Mouse (Mus musculus) macrophage (primary cell): ENCODE data around the gene Dnah3. TPM values are rescaled to one million over a fixed set of nuclear protein-coding genes. Genes with fewer than 3 reads are reported as not detected.

Source experiments
- H3K27ac ChIP-seq: fragments of 350-480 bp; formaldehyde crosslinking; 2 replicates; pipeline ENCODE4 v1.9.0; 2021
- H3K36me3 ChIP-seq: fragments of 350-480 bp; formaldehyde crosslinking; 2 replicates; pipeline ENCODE4 v1.9.0; 2021; ENCODE audit errors: inconsistent target
- H3K4me3 ChIP-seq: fragments of 350-480 bp; formaldehyde crosslinking; 2 replicates; pipeline ENCODE4 v1.9.0; 2021; ENCODE audit errors: inconsistent target
- H3K79me2 ChIP-seq: fragments of 350-480 bp; formaldehyde crosslinking; 2 replicates; pipeline ENCODE4 v1.9.0; 2021; ENCODE audit errors: inconsistent target
- WGBS: methylation state at CpG from one replicate; pipeline ENCODE4 v1.1.7; 2026; ENCODE audit warnings: inconsistent platforms; ENCODE audit not compliant: missing documents; 5-methylcytosine and 5-hydroxymethylcytosine counted together
- polyA plus RNA-seq: library from polyadenylated mRNA; stranded (reverse); fragments of 250-400 nt; gene quantifications from 3 replicates; pipeline ENCODE4 v1.2.4, GENCODE M21; 2018; ENCODE audit warnings: inconsistent platforms

Dnah3 gene
- polyA plus RNA-seq, 1 experiment from 2014 or later = not detected

DNA sequence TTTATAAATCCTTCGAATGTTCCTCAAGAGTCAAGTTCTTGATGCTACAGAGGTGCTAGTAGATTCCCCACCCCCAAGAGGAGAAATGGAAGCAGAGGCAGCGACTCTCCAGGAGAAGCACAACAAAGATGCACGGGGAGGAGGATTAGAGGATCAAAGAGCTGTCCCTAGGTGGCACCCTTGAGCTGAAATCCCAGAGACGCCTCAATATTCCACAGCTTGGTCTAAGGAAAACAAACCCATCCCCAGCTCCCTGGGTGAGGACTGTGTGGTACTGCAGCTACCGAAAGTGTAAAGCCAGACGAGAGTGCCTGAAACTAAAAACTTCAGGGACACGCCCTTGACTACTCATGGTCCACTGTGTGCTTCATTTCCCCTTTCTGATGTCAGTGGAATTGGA is 2.8 kb upstream of the Dnah3 start:
- WGBS = 10% methylated on average over 7 of the region's 7 CpGs
- Histone ChIP-seq H3K27ac (no peak overlapping the region), H3K4me3 (no peak overlapping the region), H3K79me2 (no peaks in the 10 kb centered on the region; the same call in 1 of the 2 replicates), H3K36me3 (no peaks in the 10 kb centered on the region)

DNA sequence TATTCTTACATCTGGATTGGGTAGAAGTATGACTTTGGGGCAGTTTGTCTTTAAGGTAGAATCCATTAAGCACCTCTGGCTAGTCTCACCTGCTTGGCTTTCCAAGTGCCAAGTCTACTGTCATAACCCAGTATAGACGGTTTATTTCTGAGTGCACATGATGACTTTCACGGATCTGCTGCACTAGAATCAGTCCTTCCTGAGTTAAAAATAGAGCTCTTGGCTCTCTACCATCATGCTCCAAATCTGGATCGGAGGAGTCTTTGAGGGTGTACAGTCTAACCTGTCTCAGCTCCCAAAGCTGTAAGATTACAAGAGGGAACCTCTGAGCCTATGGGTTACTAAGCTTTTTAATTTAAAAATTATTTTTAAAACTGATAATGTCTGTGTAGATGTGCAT is 864 bp downstream of the Dnah3 start:
- WGBS = 87% methylated on average over 3 of the region's 3 CpGs
- no peak overlapping the region for H3K4me3 ChIP-seq
- H3K79me2 ChIP-seq = no peaks in the 10 kb centered on the region
- no peaks in the 10 kb centered on the region for H3K36me3 ChIP-seq
- no peak overlapping the region for H3K27ac ChIP-seq

DNA sequence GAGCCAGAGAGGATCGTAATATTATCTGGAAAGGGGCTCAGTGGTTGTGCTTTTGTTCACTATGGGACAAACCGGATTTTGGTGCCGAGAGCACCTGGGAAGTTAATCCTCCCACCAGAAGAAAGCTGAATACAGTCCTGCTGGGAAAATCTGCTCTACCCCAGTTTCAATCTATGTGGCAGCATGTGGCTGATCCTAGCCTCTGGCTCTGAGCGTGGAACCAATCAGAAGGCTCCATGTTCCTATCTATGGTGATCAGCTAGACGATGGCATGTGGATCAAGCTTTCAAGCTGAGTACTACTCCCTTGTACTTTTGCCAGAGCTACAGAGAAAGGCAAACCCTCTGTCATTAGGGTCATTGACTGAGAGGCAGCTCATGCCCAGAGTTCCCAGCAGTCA is 2.0 kb downstream of the Dnah3 start:
- Histone ChIP-seq H3K27ac (no peak overlapping the region), H3K79me2 (no peaks in the 10 kb centered on the region), H3K36me3 (no peaks in the 10 kb centered on the region), H3K4me3 (no peak overlapping the region)
- 77% methylated on average over 5 of the region's 5 CpGs for WGBS

DNA sequence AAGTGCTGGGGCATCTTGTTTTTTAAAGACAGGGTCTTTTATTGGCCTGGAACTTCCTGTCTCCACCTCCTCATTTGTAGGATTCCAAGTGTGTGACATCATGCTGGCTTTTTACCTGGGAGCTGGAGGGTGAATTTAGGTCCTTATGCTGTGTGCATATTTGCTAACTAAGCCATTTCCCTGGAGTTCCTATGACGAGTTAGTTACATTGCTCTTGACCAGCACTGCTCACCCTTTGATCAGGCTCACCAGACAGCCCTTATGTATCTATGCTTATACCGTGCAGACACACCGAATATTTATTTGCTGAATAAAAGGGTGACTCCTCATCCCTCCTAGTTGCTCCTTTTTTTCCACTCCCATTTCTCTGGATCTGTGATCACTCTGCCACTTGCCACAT is 14.9 kb downstream of the Dnah3 start:
- Histone ChIP-seq H3K27ac (no peak overlapping the region), H3K79me2 (no peaks in the 10 kb centered on the region), H3K36me3 (no peaks in the 10 kb centered on the region), H3K4me3 (no peak overlapping the region)
- WGBS = 86% methylated on average over 3 of the region's 3 CpGs

DNA sequence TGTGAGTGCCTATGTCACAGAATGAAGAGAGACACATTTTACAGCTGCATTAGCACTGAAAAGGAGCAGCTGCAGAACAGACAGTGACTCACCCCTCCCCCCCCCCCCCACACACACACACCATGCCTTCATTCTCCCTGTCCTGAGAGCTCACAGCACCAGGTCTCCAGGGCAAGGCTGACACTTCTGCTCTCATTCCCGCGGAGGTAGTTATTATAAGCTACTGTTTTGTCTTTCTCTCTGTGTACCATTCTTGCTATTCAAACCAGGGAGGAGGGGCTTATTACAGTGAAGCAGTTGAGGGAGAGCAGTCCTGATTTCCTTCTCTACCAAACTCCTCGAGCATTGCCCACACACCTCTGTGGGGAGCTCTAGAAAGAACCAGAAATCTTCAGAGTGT is 25.9 kb downstream of the Dnah3 start:
- Histone ChIP-seq H3K36me3 (no peaks in the 10 kb centered on the region), H3K79me2 (no peaks in the 10 kb centered on the region), H3K4me3 (no peak overlapping the region), H3K27ac (no peak overlapping the region)
- WGBS = 41% methylated on average over 3 of the region's 3 CpGs

DNA sequence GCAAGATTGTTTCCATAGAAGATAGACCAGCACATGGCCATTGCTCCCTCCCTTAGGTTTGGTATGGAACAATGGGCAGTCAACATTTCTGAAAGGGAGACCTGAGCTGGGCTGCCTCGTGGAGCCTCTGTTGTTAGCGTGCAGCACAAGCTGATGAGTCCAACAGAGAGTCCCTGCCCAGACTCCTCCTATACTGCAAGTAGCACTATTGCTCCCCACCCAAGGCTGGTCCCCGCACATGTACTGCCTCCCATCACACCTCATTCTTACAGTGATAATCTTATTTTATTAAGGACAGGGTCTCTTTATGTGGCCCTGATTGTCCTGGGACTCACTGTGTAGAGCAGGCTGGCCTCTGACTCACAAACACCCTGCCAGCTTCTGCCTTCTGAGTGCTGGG is 27.0 kb downstream of the Dnah3 start:
- no peak overlapping the region for H3K4me3 ChIP-seq
- no peaks in the 10 kb centered on the region for H3K36me3 ChIP-seq
- 89% methylated on average over 3 of the region's 3 CpGs for WGBS
- no peaks in the 10 kb centered on the region for H3K79me2 ChIP-seq
- H3K27ac ChIP-seq = no peak overlapping the region

DNA sequence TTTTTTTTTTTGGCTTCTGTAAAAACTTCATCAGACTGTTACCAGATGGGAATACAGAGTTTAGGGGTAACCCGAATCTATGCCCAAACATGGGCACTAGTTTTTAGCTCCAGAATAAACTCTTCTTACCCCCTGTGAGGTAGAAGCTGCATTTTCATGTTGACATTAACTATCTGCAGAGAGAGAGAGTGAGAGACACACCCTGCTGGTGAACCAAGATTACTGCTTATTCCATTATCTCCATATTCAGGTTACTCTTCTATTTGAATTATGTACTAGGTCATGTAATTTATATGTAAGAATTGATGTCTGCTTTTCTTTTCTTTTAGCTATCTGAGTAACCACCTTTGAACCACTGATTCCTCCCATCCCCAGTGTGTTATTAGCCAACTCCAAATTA is 31.0 kb downstream of the Dnah3 start:
- H3K79me2 ChIP-seq = no peaks in the 10 kb centered on the region
- no peak overlapping the region for H3K27ac ChIP-seq
- WGBS = 87% methylated on average over 1 of the region's 1 CpGs
- H3K4me3 ChIP-seq = no peak overlapping the region
- H3K36me3 ChIP-seq = no peaks in the 10 kb centered on the region

DNA sequence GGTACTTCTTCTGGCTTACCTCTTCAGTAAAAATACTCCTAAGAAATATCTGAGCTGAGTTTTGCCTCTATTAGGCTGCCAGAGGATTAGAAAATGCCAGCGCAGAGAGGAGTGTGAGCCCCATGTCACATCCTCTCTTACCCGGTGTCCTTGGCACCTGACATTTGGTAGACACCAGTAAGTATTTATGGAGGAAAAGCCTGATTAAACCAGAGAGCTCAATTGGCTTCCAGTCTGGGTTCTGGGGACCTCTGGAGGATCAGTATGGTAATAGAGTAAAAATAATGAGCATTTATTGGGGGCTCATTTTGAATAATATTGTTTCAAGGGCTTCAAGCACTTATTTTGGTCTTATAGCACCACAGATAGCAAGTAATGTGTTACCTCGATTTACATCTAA is 39.6 kb downstream of the Dnah3 start:
- H3K4me3 ChIP-seq = no peak overlapping the region
- no peaks in the 10 kb centered on the region for H3K79me2 ChIP-seq
- no peaks in the 10 kb centered on the region for H3K36me3 ChIP-seq
- H3K27ac ChIP-seq = no peak overlapping the region
- 75% methylated on average over 3 of the region's 3 CpGs for WGBS

DNA sequence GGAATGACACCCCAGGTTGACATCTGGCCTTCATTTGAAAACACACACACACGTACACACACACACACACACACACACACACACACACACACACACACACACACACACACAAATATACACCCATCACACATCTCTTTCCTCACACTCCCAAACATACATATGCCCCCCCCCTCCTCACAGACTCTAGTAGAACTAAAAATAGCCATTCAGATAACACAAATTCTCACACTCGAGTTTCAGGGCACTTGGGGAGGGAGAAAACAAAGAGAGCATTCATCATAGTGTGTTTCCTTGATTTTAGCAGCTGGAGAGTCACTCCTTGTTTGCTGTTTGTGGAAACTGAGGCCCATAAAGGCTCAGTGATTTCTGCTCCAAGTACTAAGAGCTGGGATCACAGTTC is 41.1 kb downstream of the Dnah3 start:
- Histone ChIP-seq H3K79me2 (no peaks in the 10 kb centered on the region), H3K27ac (no peak overlapping the region), H3K36me3 (no peaks in the 10 kb centered on the region), H3K4me3 (no peak overlapping the region)
- 49% methylated on average over 2 of the region's 2 CpGs for WGBS

DNA sequence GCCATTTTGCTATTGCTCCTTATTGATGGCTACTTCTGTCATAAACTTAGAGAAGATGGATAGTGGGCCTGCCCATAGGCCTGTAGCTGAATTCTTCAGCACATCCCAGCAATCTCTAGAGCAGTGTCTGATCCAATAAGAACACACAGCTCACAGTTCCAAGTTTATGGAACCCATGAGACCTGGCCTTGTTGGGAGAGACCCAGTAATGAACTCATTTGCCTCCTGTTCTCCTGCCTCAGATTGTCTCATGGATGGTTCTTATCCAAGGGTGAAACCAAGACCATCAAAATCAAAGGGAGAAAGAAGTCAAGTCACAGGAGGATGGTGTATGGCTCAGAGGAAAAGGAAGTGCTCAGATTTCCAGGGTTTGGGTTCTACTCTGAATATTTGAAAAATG is 44.6 kb downstream of the Dnah3 start:
- Histone ChIP-seq H3K4me3 (no peak overlapping the region), H3K36me3 (no peaks in the 10 kb centered on the region), H3K79me2 (no peaks in the 10 kb centered on the region), H3K27ac (no peak overlapping the region)

DNA sequence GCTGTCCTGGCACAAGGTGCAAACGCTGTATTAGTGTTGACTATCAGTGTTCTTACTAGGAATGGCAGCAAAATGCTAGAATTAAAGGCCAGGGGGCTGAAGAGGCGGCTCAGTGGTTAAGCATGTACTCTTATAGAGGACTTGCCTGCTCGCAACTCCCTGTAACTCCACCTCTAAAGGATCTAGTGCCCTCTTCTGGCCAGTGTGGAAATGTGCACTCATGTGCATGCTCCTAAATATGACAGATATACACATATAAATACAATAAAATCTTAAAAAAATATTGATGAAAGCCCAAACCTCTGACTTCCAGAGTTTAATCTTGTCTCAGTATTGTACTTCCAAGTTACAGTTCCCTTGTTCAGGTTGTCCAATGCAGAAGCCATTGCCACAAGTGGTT is 51.1 kb downstream of the Dnah3 start:
- 93% methylated on average over 3 of the region's 3 CpGs for WGBS
- Histone ChIP-seq H3K79me2 (no peaks in the 10 kb centered on the region), H3K27ac (no peak overlapping the region), H3K4me3 (no peak overlapping the region), H3K36me3 (no peaks in the 10 kb centered on the region)

DNA sequence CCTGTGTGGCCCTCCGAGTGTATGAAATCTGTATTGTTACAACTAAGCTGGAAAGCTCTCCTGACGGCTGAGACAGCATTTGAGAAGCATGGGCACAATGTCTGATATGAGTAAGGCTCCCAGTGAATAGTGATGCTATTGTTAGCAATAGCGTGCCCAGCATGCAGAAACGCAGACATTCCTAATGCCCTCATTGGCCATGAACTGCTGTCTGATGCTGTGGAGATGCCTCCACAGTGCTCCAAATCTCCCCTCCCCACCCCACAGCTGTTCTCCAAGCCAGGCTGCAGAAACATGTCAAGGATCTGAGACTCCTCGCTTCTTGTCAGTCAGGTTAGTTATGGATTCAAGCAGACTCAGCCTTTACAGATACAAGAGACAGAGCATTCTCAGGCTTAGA is 58.7 kb downstream of the Dnah3 start:
- H3K79me2 ChIP-seq = no peaks in the 10 kb centered on the region
- no peaks in the 10 kb centered on the region for H3K36me3 ChIP-seq
- 89% methylated on average over 5 of the region's 5 CpGs for WGBS
- H3K27ac ChIP-seq = no peak overlapping the region
- no peak overlapping the region for H3K4me3 ChIP-seq

DNA sequence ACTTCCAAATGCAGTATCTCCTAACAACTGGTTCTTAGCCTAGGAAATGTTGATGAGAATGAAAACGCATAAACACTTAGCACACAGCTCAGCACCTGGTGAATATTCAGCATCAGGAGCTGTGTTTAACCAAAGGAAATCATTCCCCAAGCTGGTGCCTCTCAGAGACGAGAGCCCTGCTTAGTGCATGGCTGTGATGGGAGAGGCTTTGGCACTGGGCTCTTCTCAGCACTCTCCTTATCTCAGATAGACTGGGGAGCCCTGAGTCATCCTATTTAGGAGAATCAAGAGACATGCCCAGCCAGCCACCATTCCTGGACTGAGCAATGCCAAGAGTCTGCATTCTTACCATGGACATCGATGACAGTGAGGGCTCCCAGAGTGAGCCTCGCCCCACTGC is 60.1 kb downstream of the Dnah3 start:
- Histone ChIP-seq H3K79me2 (no peaks in the 10 kb centered on the region), H3K27ac (no peak overlapping the region), H3K36me3 (no peaks in the 10 kb centered on the region), H3K4me3 (no peak overlapping the region)
- 70% methylated on average over 4 of the region's 4 CpGs for WGBS

DNA sequence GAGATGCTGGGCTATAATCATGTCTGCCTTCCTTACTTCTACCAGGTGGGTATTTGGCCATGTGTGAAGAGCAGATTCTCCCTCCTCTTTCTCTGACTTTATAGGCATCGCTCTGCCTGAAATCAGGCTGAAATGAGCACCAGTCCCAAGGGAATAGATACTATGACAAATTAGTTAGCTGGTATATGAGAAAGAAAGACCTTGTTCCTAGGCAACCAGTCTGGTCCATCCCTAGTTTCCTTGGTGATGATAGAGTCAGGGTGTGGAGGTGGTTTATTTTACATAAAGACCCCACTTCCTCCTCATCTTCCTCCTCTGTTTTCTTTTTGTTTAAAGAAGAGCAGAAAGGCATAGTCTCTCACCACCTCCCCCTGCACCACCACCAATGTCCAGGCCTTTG is 60.5 kb downstream of the Dnah3 start:
- no peaks in the 10 kb centered on the region for H3K79me2 ChIP-seq
- H3K36me3 ChIP-seq = no peaks in the 10 kb centered on the region
- no peak overlapping the region for H3K27ac ChIP-seq
- H3K4me3 ChIP-seq = no peak overlapping the region
- WGBS = 100% methylated on average over 1 of the region's 1 CpGs

DNA sequence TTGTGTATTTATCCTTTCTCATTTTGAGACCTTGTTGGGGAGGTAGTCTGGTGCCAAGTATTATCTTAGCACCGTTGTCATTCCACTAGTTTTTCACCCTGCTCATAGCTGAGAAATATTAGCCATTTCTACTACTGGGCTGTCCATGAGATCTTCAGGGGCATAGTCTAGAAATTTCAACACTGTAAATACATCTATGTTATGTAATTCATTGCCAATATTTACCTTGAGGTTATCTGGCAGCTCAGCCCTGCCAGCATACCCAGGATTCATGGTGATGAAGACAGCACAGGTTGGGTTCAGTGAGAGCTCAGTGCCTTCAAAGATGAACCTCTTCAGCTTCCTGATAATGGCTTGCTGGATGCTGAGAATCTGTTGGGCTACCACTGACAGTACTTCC is 66.4 kb downstream of the Dnah3 start:
- Histone ChIP-seq H3K27ac (no peak overlapping the region), H3K4me3 (no peak overlapping the region), H3K36me3 (no peaks in the 10 kb centered on the region), H3K79me2 (no peaks in the 10 kb centered on the region)
- 100% methylated on average over 1 of the region's 1 CpGs for WGBS

DNA sequence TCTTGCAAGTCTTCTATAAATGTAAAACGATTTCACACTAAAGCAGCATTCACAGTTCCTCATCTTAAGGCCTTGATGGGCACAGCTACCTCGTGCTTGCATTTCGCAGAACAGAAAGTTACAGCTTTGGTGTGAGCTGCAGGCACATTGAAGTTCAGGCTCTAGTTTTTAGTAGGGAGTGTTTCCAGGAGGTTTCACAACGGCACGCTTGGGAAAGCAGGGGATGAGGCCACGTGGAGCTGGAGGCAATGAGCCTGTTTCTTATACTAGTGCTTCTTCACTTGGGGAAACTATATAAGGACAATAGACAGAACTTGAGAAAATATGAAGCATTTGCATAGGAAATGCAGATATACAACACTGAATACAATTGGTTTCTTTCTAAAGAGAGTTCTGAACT is 98.0 kb downstream of the Dnah3 start:
- no peak overlapping the region for H3K4me3 ChIP-seq
- H3K27ac ChIP-seq = no peak overlapping the region
- H3K36me3 ChIP-seq = no peaks in the 10 kb centered on the region
- no peaks in the 10 kb centered on the region for H3K79me2 ChIP-seq
- 83% methylated on average over 6 of the region's 6 CpGs for WGBS
